Mouse (Mus musculus) monocyte, adult 5-6 weeks (primary cell): ENCODE results near the gene Tekt5. TPM values are rescaled to one million over a fixed set of nuclear protein-coding genes. Genes with fewer than 3 reads are reported as not detected.

Experiments used
- ATAC-seq: fragments of 153-309, 156-312 bp; replicated peaks from 2 replicates; pipeline ENCODE4 v1.8.0; 2017; ENCODE audit warnings: mild to moderate bottlenecking; ENCODE audit not compliant: low TSS enrichment, insufficient number of reproducible peaks, severe bottlenecking, poor library complexity, low FRiP score
- total RNA-seq: library from RNA; stranded (forward); fragments of 200-1000, 200-491, 200-594 nt; gene quantifications from 3 replicates; pipeline ENCODE4 v1.2.3, GENCODE M21; 2017

Gene Tekt5
- total RNA-seq, 1 experiment from 2014 or later: not detected

DNA sequence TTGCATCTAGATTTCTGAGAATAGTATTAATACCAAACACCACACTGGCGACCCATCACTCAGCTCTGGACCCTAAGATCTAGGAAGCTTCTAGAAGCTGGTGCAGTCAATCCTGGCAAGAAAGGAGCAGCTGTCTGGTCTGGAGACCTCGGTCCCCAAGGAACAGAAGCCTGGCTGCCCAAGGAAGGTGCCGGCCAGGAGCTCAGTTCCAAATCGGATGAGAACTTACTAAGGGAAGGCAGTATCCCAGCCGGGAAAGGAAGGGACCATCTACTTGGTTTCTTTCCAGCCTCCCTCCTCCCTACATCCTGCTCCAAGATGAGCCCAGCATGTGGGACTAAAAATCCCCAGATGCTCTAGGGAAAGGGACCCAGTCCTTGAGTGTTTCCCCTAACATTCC, 84.8 kb downstream of the Tekt5 start:
- ATAC-seq: no peak

Other genes starting within 250 kb of the Tekt5 start
- gene Rpl39l, start 225.3 kb downstream of the Tekt5 start, total RNA-seq: 2.0 TPM in 1 of 3 replicates, not detected in the others
- not detected in 3 replicates for gene Atf7ip2, start 202.8 kb downstream of the Tekt5 start, total RNA-seq
- gene Emp2, start 81.5 kb downstream of the Tekt5 start, total RNA-seq: not detected in 3 replicates
- 49.0 to 60.7 TPM (median 51.0 TPM) in 3 replicates for gene Nubp1, start 16.5 kb upstream of the Tekt5 start, total RNA-seq
- 0.19 to 0.29 TPM in 2 of 3 replicates, not detected in the other for gene Tvp23a, start 51.9 kb upstream of the Tekt5 start, total RNA-seq
- gene Ciita, start 84.6 kb upstream of the Tekt5 start, total RNA-seq: 8.5 to 13.2 TPM (median 12.3 TPM) in 3 replicates
- 4.7 to 11.4 TPM (median 10.3 TPM) in 3 replicates for gene Dexi, start 147.6 kb upstream of the Tekt5 start, total RNA-seq
- gene Clec16a, start 149.8 kb upstream of the Tekt5 start, total RNA-seq: 14.0 to 27.1 TPM (median 19.1 TPM) in 3 replicates